Mouse (Mus musculus) v-Abl transformed pro-B cells (cell line): ENCODE data around the gene Gpsm1.

Experiments
- in situ Hi-C, 2 experiments: fragments of 400-800 bp; cut with MboI; formaldehyde crosslinking; loops; one replicate each; pipeline ENCODE4 v1.15.1; 2025; ENCODE audit not compliant: unreplicated experiment in 2 of 2

Gene Gpsm1

DNA sequence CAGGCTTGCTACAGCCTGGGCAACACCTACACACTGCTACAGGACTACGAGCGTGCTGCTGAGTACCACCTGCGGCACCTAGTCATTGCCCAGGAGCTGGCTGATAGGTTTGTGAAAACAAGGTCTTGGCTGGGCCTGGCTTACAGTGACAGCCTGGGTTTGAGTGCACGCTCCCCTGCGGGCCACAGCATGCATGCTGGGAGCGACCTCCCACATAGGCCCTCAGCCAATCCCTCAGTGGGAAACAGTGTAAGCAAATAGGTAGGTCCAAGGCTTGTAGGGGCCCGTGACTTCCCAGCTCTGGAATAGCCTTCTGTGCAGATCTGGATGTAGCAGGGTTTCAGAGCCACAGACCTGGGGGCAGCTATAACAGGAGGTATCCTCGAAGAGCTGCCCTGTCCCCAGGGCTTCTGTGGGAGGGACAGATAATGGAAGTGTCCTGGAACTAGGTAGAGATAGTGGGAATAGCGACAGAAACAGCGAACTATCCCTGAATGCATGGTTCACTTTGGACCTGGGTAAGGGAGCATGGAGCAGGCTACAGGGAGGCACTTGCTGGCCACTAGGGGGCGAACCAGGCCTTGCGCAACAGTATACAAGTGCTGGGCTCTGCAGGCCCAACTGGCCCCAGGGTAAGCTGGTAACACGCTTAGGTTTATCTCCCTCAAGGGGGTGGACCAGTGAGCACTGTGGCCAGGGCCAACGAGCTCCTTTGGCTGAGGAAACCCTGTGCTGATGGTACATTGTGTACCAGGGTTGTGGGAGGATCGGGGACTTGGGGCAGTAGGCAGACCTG, 10.3 kb downstream of the Gpsm1 start:
- in situ Hi-C loops = no loop called here

DNA sequence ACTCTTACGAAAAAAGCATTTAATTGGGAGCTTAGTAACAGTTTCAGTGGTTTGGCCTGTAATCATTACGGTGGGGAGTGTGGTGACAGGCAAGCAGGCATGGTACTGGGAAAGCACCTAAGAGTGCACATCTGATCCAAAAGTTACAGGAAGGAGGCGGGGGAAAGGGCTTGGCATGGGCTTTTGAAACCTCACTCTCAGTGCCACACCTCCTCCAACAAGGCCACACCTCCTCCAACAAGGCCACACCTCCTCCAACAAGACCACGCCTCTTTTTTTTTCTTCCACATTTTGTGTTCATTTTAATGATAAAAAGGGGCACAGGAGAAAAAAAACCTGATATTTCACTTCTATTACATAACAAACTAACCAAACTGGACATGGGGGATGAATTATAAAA, 12.5 kb downstream of the Gpsm1 start:
- in situ Hi-C loops = no loop called here

DNA sequence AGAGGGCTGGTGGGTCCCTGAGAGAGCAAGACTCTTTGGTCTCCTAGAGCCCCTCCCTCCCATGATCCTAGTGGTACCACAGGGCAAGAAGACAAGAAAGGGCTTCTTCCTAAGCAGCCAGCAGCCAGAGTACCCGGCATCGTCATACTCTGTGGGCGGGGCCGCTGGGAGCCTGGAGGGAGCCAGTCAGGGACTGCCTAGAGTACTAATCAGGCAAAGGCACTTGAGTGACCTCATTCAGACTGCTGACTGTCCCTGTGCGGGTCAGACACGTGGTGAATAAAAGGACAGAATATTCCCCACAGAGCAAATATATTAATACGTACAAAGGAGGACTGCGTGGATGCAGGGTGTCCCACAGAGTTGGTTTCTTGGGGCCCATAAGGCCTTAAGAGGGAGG, 14.1 kb downstream of the Gpsm1 start:
- in situ Hi-C loops = no loop called here

DNA sequence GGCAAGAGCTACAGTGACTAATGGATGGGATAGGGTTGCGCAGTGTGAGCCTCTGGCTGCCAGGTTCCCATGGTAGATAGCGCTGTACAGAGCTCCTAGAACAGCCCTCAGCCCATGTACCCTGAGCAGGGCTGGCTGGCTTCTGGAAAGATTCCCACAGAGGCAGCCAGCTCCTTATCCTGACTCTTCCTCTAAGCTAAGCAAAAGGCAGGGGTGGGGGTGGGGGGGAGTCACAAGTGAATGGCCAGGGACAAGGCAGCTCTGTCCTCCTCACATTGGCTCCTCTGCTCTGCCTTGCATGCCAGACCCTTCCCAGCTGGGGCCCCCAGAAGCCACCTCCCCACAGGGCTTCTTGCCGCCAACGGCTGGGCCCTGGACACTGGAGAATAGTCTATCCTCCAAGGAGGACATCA, 14.7 kb downstream of the Gpsm1 start:
- in situ Hi-C loops = no loop called here

DNA sequence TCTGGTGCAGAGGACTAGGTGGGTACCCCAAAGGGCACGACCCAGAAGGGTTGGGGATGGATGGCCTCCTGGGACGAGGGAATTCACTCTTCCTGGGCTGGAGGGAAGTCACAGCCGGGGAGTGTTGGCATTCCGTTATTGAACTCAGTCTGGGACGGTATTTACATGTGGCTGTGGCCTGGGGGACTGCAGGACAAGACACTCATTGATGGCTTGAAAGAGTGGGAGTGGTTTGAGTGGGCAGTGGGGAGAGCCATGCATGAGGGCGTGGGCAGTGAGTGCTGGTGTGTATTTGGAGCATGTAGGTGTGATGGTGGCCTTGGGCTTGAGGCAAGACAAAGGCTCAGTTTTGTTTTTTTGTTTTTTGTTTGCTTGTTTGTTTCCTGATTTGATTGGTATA, 15.4 kb downstream of the Gpsm1 start:
- in situ Hi-C loops = no loop called here

DNA sequence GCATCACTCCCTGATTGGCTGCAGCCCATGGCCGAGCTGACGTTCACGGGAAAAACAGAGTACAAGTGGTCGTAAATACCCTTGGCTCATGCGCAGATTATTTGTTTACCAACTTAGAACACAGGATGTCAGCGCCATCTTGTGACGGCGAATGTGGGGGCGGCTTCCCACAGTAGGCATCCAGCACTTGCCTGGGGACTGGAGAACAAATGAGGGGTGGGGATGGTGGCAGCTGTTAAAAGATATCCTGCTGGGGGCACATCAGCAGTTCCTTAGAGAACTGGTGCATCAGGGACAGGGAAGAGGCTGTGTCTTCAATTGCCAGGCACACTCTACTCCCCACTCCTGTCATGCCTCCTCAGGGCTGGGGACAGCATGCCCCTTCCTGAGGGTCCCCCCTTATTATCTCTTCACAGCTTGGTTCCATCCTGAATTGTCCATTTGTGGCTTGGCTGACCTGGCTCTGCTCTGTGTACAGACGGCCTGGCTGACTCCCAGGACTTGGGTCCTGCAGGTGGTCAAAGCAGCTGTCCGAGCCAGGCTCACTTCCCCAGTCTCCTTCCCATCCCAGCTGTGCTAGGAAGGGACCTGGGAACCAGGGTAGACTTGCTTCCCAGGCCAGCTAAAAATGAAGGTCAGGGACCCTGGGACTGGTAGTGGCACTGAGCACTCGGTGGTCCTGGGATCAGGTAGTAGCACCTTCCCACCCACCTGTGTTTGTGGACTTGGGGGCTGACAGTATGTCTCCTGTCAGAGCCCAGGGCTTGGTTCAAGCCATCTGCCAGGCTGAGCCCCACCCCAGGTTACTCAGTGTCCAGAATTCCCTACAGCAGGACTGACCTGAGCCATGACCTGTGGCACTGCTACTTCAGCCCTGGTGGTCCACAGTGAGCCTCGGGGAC, 23.2 kb downstream of the Gpsm1 start:
- in situ Hi-C loops = no loop called here

DNA sequence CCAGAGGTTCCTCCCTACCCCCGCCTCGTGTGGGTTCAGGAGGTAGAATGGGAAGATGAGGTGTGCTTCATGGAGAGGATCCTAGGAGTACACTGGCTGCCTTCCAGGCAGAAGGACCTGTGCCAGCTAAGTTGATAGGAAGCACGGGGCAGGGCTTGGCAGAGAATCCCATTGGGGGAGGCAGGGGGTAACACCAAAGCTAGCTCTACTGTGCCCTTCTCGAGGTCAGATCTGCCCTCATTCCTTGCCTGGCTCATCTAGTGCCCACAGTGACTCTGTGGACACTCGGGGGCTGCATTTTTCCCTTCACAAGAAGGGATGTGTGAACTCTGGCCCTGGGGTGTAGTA, 23.9 kb downstream of the Gpsm1 start:
- in situ Hi-C loops = no loop called here

DNA sequence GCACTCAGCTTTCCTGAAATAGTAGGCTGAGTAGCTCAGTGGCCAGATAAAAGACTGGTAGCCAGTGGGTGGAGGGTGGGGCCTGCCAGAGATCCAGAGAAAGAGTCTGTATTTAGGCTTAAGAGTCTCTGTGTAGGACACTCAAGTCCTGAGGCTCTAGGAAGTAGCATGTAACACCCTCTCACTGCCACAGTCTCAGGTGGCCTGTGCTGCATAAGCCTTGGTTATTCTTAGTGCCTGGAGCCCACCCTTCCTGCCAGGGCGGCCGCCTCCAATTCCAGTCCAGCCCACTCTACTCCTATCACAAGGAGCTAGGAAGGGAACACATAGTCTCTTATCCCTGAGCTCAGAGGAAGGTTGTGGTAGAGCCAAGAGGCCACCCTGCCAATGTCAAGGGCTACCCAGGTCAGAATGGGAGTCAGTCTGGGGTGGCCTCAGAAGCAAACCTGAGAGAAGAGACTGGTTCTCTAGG, 26.2 kb downstream of the Gpsm1 start:
- in situ Hi-C loops = no loop called here

DNA sequence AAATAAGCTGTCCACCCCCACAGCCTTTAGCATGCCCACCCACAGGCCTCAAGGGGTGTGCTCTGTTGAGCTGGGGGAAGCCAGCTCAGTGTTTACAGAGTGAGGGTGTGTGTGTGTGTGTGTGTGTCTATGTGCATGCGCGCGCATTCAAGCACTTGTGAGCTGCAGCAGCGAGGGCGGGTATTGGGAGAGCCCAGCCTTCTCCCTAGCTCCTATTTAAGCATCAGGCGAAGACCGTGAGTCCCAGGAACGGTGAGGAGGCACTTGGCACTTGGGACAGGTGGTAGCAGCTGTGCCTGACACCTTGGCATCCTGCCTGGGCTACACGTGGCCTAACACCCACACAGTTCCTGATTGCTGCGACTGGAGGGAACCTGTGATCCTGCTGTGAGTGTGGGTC, 26.7 kb downstream of the Gpsm1 start:
- in situ Hi-C loops = no loop called here

DNA sequence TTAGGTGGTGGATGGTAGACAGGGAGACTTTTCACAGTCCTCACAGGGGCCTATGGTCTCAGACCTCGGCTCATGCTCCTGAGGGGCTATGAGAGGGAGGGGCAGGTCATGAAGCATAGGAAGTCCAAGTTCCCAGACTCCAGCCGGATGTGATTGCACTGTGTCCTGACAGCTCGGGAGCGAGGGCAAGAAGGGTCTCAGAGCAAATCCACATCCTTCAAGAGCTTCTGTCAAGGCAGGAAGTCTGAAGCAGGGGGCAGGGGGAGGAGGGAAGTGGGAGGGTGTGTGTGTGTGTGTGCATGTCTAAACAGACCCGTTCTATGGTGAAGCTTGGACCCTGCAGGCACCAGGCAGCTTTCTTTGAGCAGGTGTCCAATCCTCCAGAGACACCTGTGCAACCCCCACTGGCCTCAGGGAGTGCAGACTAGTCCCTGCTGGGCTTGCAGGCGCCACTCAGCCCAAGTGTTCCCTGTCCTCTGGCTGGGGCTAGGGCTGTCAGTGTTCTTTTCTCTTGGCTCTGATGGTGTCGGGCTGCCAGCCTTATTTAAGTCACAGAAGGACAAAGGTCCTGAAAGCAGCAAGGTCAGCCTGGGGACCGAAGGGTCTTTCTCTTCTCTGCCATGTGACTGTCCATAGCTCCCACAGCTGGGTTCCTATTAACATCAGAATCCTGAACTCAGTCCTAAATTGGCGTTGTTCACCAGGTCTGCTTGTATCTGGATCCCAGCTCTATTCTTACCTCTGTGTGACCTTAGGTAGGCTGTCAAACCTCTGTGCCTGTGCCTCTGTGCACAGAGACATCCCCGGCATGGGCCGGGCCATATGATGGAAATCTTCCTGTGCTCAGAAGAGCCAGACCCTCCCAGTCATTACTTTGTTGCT, 27.5 kb downstream of the Gpsm1 start:
- in situ Hi-C loops = no loop called here

DNA sequence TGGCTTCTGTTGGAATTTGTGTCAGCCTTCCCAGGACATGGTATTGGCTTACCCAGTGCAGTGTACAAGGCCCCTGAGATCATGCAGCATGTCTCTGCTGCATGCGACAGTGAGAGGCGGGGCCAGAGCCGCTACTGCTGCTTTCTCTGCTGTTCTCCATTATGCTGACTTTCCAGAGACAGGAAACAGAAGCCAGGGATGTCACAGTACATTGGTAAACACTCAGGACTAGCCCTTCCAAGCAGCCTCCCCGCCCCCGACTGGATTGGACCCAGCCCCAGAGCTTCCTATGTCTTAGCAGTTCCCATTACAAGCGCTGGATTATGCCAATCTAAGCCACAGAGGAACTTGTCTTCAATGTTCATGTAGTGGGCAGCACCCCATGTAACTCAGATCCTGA, 32.9 kb downstream of the Gpsm1 start:
- in situ Hi-C loops = no loop called here

DNA sequence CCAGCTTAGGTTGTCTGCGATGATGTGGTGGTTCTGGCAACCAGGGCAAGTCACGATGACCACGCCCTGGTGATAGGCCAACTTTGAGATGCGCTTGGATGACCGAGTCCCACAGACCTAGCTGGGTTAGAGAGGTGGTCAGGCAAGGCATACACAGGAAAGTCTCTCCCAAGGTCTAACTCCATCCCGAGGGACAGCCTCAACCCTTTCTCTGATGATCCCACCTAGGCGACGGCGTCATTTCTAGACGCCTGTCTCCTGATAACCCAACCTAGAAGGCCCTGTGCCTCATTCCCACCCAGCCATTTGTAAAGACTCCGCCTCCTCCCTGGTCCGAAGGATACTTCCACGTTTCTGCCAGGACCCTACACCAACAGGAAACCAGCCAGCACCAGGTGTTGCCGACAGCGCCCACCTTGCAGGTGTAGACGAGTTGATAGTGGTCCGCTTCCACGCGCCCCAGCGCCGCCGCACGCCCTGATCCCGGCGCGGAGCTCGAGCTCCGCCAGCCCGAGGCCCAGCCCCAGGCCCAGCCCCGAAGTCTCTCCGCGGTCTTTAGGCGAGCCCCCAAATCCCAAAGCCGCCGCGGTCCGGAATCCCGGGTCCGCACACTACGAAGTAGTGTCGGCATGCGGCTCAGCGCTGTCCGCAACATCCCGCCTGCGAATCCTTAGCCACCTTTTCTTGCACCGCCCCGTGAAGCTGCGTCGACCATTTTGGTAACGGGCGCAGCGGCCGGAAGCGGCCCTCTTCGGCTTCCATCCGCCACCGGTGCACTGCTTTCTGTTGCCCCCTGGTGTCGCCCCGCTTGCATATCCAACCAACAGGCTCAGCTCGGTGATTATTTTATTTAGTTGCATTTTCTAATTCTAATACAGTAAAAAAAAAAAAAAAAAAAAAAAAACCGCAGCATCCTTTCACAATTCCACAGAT, 36.3 kb downstream of the Gpsm1 start, which contains the start of gene Dnlz:
Dnlz (minus strand) TSS at position 753 of the 933 bp plus-strand sequence.
- in situ Hi-C loops = loop anchor here in 1 of 2 experiments (5.0 kb wide), 1 partner anchor 49 kb away; no protein-coding TSS in a partner anchor

DNA sequence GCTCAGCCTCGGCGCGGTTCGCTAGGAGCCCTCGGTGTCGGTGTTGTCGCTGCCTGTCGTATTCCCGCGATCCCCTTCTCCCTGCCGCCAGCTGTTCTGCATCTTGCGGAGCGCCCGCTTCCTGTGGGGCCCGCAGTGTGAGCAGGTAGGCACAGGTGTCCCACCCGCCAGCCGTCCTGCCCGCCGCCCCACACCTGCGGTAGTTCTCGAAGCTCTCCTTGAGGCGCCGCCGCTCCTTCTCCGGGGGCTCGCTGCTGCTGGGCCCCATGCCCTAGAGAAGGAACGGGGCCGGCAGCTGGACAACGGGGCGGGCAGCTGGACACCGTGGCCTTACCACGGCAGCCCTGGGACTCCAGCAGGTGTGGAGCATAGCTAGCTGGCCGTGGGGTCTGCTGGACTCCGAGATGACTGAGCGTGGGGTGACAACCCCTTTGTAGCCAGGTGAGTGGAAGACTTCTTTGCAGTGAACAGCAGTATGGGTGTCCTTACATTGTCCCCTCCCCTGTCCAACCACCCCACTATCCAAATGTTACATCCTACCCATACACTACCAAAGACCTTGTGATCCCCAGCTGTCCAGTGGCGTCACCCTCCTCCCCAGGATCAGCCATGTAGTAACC, 37.1 kb downstream of the Gpsm1 start:
- in situ Hi-C loops = loop anchor here in 1 of 2 experiments (5.0 kb wide), 1 partner anchor 50 kb away; no protein-coding TSS in a partner anchor

DNA sequence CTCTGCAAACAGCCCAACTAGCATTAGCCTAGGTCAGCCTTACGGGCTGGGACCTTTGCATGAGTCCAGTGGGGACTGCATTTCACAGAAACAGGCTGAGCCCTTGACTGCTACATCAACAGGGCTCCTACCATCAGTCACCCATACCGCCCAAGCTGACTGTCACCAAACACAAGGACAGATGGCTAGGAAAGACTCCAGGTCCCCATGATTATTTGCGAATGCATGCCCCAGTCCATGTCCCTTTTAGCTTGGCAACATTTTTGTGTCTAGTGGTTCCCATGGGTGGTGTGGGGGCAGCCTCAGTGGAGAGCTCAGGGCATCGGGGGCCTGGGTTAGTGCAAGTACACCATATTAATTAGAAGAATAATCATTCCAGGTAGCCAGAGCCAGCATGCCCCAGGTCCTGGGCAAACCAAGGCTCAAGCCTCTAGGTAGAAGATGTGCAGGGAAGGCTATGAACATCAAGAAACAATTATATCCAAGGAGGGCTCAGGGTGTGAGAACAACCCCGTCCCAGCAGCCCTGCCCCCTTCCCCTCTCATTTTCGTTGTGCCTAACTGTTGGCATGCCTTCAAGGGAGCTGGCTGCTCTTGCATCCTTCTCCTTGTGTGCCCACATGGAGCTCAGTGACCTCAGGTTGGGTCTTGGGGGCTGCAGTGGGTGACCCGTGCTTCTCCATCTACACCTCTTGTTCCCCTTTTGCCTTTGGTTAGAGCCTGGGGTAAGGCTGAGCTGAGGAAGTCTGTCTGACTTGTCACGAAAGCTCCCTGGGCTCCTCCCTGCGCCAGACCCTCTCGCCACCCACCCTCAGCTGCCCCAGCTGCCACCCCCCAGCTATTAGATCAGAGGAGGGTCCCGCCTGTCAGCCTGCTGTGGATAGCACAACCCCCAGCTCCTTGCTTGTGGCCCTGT, 38.0 kb downstream of the Gpsm1 start:
- in situ Hi-C loops = loop anchor here in 1 of 2 experiments (5.0 kb wide), 1 partner anchor 51 kb away; no protein-coding TSS in a partner anchor

DNA sequence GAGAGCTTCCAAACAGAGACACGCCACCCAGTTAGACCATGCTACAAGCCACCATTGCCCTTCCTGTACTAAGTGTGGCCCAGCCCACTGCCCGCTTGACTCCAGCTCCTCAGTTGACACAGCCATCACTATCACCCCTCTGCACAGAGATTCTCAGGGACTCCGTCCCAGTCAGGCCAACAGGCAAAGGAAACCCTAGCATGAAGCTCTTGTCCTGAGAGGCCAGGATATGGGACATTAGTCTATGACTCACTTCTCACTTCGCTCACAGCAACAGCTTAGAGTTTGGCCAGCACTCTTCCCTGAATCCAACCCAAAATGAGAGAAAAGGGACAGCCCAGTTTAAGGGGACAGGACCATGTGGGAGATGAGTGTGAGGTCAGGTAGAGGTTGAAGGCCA, 39.1 kb downstream of the Gpsm1 start:
- in situ Hi-C loops = loop anchor here in 1 of 2 experiments (5.0 kb wide), 1 partner anchor 52 kb away; no protein-coding TSS in a partner anchor

DNA sequence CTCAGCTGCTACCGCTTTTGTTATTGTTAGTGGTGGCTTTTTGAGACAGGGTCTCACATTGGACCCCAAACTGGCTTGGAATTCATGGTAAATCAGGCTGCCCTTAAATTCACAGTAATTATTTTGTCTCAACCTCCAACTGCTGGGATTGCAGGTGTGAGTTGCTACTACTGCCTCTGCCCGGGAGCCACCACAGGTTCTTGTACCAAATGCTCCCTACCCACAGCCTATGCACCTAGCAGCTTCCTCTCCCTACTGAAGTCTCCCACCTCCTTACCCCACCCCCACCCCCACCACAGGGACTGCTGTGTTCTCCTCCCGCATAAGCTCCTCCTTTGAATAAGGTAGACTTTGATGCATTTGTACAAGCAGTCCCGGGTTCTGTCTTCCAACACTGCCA, 40.9 kb downstream of the Gpsm1 start:
- in situ Hi-C loops = no loop called here

DNA sequence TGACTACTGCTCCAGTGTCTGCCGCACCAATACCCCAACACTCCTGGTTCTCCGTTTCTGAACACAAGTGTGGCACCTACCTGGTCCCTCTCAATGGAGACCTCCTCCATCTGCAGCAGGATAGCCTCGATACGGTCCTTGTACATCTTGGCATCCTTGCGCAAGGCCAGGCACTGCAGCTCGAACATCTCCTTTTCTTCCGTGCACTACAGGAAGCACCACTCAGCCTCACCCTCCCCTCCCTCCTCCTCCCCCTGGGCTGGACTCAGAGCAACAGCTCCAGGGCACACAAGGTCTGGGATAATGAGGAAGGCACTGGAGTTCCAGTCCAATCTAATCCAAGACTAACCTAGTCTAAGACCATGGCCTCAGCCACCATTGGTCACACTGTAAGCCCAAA, 41.4 kb downstream of the Gpsm1 start:
- in situ Hi-C loops = no loop called here

DNA sequence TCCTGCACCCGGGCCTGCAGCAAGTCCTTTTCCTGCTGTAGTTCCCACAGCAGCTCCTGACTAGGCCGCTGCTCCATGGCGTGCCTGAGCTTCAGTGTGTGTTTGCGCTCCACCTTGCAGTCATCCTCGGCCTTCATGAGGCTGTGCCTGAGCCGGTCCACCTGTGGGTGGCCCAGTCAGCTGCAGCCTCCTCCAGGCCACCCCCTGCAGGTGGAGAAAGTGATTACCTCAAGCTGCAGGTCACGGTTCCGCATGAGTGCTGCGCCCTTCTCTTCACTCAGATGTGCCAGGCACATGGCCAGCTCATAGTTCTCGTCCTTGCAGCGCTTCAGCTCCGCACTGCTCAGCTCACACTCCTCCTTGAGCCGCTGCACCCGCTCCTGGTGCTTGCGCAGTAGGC, 42.2 kb downstream of the Gpsm1 start:
- in situ Hi-C loops = no loop called here
